Mouse (Mus musculus) brown adipose tissue, adult 24 weeks (tissue): ENCODE results near the gene Cwc25. TPM values are rescaled to one million over a fixed set of nuclear protein-coding genes. Genes with fewer than 3 reads are reported as not detected.

Experiments
- H3K27ac ChIP-seq: fragments of 200-500 bp; replicated peaks from 2 replicates; pipeline ENCODE4 v1.5.1; 2012; ENCODE audit warnings: low read depth, mild to moderate bottlenecking, low read length
- H3K4me1 ChIP-seq: fragments of 200-500 bp; 2 replicates; pipeline ENCODE4 v1.6.1; 2012; ENCODE audit warnings: low read length, mixed read lengths; ENCODE audit not compliant: control insufficient read depth, insufficient read depth, insufficient read length
- H3K4me3 ChIP-seq: fragments of 200-500 bp; 2 replicates; pipeline ENCODE4 v1.5.1; 2012; ENCODE audit warnings: low read depth, mild to moderate bottlenecking, low read length, moderate library complexity; ENCODE audit not compliant: insufficient read depth
- polyA plus RNA-seq: library from polyadenylated mRNA; stranded (reverse); fragments of >200 nt; gene quantifications from 2 replicates; pipeline ENCODE4 v1.2.4, GENCODE M21; 2012; ENCODE audit not compliant: missing spikeins, insufficient read depth, insufficient read length

Cwc25 gene
- polyA plus RNA-seq, 1 experiment = 7.1 TPM

GRCm38 (mm10) chr11:97805662-97806612 is 39.6 kb upstream of the Cwc25 start:
- H3K4me1 ChIP-seq = peaks cover 71% of the 10 kb centered on the region
- peak overlapping the region; percentile 91 for H3K27ac ChIP-seq
- peak overlapping the region; percentile 21 for H3K4me3 ChIP-seq

GRCm38 (mm10) chr11:97804841-97805661 is 38.7 kb upstream of the Cwc25 start:
- Histone ChIP-seq H3K27ac (peak overlapping the region; percentile 91), H3K4me3 (peak overlapping the region; percentile 21; the same call in 1 of the 2 replicates), H3K4me1 (peaks cover 64% of the 10 kb centered on the region)

GRCm38 (mm10) chr11:97803847-97804246 is 37.5 kb upstream of the Cwc25 start:
- Histone ChIP-seq H3K4me1 (peaks cover 53% of the 10 kb centered on the region), H3K27ac (peak overlapping the region; percentile 81), H3K4me3 (0 out of 2 replicates have a peak overlapping the region, but pooled peaks have one; percentile 1)

GRCm38 (mm10) chr11:97802495-97802894 is 36.1 kb upstream of the Cwc25 start:
- Histone ChIP-seq H3K4me1 (peaks cover 41% of the 10 kb centered on the region), H3K4me3 (0 out of 2 replicates have a peak overlapping the region, but pooled peaks have one; percentile 15), H3K27ac (peak overlapping the region; percentile 95)

GRCm38 (mm10) chr11:97802194-97802470 is 35.8 kb upstream of the Cwc25 start:
- Histone ChIP-seq H3K27ac (peak overlapping the region; percentile 95), H3K4me3 (peak overlapping the region; percentile 99), H3K4me1 (peaks cover 38% of the 10 kb centered on the region)

- peak overlapping the region; percentile 99 for H3K4me3 ChIP-seq
- peak overlapping the region; percentile 95 for H3K27ac ChIP-seq
- H3K4me1 ChIP-seq = peaks cover 34% of the 10 kb centered on the region
These were observed 35.2 kb upstream of the Cwc25 start for GRCm38 (mm10) chr11:97801409-97802193.

DNA sequence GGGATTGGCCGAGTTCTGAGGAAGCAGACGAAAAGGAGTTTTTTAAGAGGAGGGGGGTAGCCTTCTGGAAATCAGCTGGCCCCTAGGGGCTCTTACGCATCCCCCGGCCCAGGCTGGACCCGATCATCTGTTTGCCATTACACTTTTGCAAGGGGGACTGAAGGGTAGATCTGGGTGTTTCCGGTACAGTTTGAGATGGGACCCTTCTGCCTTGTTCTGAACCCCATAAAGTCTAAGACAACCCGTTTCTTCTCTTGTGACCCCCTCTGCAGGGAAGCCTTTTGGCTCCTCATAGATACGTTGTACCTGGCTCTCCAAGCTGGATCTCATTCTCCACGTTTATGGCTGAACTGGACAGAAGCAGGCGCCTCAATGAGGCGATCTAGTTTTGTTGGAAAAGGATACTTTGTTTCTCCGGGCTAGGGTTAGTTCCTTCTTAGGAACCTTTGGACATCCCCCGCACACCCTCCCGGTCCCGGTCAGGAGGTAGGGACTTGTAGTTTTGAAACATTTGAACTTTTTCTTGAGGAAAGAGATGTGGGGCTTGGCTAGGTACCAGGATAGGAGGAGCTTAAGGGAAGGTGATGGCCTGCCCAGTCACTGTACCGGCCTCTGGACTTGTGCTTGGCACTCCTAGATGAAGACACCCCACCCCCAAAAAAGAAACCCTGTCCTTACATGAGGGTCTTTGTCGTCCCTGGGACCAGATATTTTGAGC is 34.5 kb upstream of the Cwc25 start:
- Histone ChIP-seq H3K4me1 (peaks cover 26% of the 10 kb centered on the region), H3K27ac (peak overlapping the region; percentile 95), H3K4me3 (peak overlapping the region; percentile 99)

GRCm38 (mm10) chr11:97799994-97800690 is 33.8 kb upstream of the Cwc25 start:
- Histone ChIP-seq H3K27ac (peak overlapping the region; percentile 96), H3K4me3 (peak overlapping the region; percentile 99), H3K4me1 (peaks cover 20% of the 10 kb centered on the region)

DNA sequence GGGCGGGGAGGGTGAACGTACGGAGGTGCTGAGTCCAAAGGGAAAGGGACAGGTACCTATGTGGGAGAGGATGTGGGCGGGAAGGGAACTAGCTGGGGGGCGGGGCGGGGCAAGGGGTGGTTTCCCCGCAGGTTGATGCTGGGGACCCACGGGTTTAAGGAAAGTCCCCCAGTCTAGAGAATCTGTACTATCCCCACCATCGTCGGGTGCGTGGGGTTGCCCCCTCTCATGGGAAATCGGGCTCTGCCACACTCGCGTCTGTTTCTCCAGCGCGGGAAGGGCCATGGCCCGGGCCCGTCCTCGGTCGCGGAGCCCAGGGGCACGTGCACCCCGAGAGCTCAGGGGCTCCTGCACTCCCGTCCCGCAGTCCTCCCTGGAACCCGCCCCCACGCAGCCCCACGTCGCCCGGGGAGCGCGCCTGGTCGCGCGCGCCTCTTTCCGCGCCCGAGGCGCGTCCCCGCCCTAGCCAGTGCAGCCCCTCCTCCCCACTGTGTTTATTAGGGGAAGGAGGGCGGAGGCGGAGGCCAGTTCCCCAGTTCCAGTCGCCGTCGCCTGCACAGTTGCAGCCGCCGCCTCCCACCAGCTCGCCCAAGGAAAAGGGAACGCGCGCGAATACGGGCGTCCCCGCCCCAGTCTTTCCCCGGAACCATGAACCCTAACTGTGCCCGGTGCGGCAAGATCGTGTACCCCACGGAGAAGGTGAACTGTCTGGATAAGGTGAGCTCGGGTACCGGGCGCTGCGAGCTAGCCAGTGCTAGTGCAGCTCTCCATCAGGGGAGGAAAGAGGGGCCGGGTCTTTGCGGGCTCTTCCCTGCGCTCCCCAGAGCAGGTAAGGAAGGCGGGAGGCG is 33.0 kb upstream of the Cwc25 start:
- H3K4me3 ChIP-seq = peak overlapping the region; percentile 99
- peaks cover 14% of the 10 kb centered on the region for H3K4me1 ChIP-seq
- peak overlapping the region; percentile 96 for H3K27ac ChIP-seq

GRCm38 (mm10) chr11:97798782-97799145 is 32.4 kb upstream of the Cwc25 start, which contains the start of gene Lasp1:
Gene Lasp1 (plus strand): TSS chr11:97799000.
- Histone ChIP-seq H3K4me1 (peaks cover 12% of the 10 kb centered on the region), H3K4me3 (peak within 1 kb of the TSS; percentile 99), H3K27ac (peak within 1 kb of the TSS; percentile 96)

DNA sequence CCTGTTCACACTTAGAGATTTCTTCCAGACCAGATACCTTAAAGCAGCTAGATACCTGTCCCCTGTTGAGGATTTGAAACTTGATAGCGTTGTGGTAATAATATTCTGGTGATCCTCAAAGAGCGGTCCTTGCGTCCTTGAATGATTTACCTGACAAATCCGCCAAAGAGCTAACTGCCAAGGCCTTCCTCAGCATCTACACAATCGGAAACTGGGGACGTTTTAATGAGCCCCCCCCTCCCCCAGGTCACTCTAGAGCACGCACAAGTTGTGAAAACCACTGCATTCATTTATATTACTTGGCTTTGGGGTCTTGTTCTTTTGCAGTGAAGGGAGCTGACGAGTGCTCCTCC is 31.7 kb upstream of the Cwc25 start:
- peak overlapping the region; percentile 26; the same call in 1 of the 2 replicates for H3K27ac ChIP-seq
- no peak overlapping the region for H3K4me3 ChIP-seq
- peaks cover 12% of the 10 kb centered on the region for H3K4me1 ChIP-seq

GRCm38 (mm10) chr11:97797369-97798082 is 31.2 kb upstream of the Cwc25 start:
- H3K27ac ChIP-seq = peak overlapping the region; percentile 26; the same call in 1 of the 2 replicates

GRCm38 (mm10) chr11:97796910-97797309 is 30.6 kb upstream of the Cwc25 start:
- Histone ChIP-seq H3K27ac (no peak overlapping the region), H3K4me3 (no peak overlapping the region), H3K4me1 (peaks cover 6% of the 10 kb centered on the region)

More at GRCm38 (mm10) chr11:97797369-97798082, 31.2 kb upstream of the Cwc25 start:
- Histone ChIP-seq H3K4me3 (no peak overlapping the region), H3K4me1 (peaks cover 12% of the 10 kb centered on the region)
